26 mouse cellular contexts compared by ENCODE assay signal in genomic region chr7:88229051-88229450, GRCm38 (mm10).
"Had no signal": no experiment of that assay in that cellular context is flagged by ENCODE, and none has a peak within 500 bp of the region (broad histone marks: within the 10 kb centered on the region; RNA-seq: fewer than 3 reads in every experiment).

No protein-coding gene starts in this region.

- H3K4me1 ChIP-seq: heart, embryonic 13.5 days; heart, embryonic 15.5 days; hindbrain, embryonic 13.5 days; hindbrain, embryonic 15.5 days; kidney, embryonic 15.5 days; limb, embryonic 10.5 days; limb, embryonic 12.5 days had no signal

- H3K4me2 ChIP-seq: heart, embryonic 11.5 days; heart, embryonic 13.5 days; heart, embryonic 15.5 days; hindbrain, embryonic 13.5 days; hindbrain, embryonic 15.5 days; kidney, embryonic 15.5 days; limb, embryonic 12.5 days; liver, embryonic 11.5 days had no signal

- H3K9ac ChIP-seq: heart, embryonic 13.5 days; heart, embryonic 15.5 days; hindbrain, embryonic 13.5 days; hindbrain, embryonic 15.5 days; kidney, embryonic 15.5 days; limb, embryonic 12.5 days had no signal

- H3K9me3 ChIP-seq: heart, embryonic 13.5 days; heart, embryonic 15.5 days; hindbrain, embryonic 13.5 days; hindbrain, embryonic 15.5 days; kidney, embryonic 15.5 days; limb, embryonic 10.5 days; limb, embryonic 12.5 days had no signal

- H3K4me3 ChIP-seq: heart, adult 2 months; heart, embryonic 13.5 days; heart, embryonic 15.5 days; hindbrain, embryonic 13.5 days; hindbrain, embryonic 15.5 days; kidney, embryonic 15.5 days; layer of hippocampus, adult 2 months; left cerebral cortex, adult 2 months; limb, embryonic 10.5 days; limb, embryonic 12.5 days had no signal

- H3K27me3 ChIP-seq: heart, embryonic 13.5 days; heart, embryonic 15.5 days; hindbrain, embryonic 13.5 days; hindbrain, embryonic 15.5 days; kidney, embryonic 15.5 days; limb, embryonic 12.5 days had no signal

- ATAC-seq: hindbrain, postnatal 0 days; intestine, embryonic 16.5 days had no signal

- H3K27ac ChIP-seq: heart, adult 2 months; heart, embryonic 13.5 days; heart, embryonic 15.5 days; hindbrain, embryonic 13.5 days; hindbrain, embryonic 15.5 days; hindbrain, postnatal 0 days; kidney, embryonic 15.5 days; kidney, postnatal 0 days; layer of hippocampus, adult 2 months; left cerebral cortex, adult 2 months; limb, embryonic 10.5 days; limb, embryonic 12.5 days had no signal

- H3K36me3 ChIP-seq: heart, embryonic 13.5 days; heart, embryonic 15.5 days; hindbrain, embryonic 13.5 days; hindbrain, embryonic 15.5 days; kidney, embryonic 15.5 days; limb, embryonic 10.5 days; limb, embryonic 12.5 days had no signal

- DNase-seq: gastrocnemius, postnatal 14 days; gastrocnemius, postnatal 36 days; heart, adult 11 months; heart, adult 2 months; heart, postnatal 14 days; heart, postnatal 36 days; kidney, adult 11 months; kidney, adult 2 months; kidney, adult 9 months; kidney, postnatal 14 days; kidney, postnatal 36 days; liver had no signal
